Mouse (Mus musculus): ENCODE data around the gene Otud4.
"Not testable (repeated sequence)": the region's sequence is repeated elsewhere in the genome, so short reads cannot be mapped to it uniquely, and the experiment has no call there.

Gene Otud4

DNA sequence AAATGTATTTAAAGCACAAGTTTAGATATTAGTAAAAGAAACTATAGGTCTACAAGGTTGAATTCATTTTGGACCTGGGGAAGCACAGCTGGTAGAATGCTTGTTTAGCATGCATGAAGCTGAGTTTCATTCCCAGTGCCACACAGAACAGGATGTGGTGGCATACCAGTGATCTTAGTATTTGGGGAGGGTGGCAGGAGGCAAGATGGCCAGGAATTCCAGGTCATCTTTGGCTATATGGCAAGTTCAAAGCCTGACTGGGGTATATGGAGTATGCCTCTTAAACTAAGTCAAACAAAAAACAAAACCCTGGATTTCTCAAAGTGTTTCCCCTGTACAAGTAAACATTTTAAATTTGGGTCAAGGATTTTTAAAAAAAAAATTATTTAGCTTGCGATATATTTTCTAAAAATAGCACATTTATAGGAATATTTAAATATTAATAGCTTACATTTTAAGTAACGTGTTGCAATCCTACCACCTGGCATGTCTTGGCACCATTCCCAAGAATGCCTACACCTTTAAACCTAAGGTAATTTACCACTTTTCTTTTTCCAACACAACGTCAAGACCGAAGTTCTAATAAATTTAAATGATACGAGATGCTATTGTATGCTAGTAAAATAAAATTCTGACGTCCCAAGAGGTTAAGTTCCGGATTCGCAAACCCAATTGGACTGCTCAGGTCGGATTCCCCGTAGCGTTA, 1.3 kb upstream of the Otud4 start:
- DNase-seq (ENCODE audit: low spot score in 2 of 2) = no peak

DNA sequence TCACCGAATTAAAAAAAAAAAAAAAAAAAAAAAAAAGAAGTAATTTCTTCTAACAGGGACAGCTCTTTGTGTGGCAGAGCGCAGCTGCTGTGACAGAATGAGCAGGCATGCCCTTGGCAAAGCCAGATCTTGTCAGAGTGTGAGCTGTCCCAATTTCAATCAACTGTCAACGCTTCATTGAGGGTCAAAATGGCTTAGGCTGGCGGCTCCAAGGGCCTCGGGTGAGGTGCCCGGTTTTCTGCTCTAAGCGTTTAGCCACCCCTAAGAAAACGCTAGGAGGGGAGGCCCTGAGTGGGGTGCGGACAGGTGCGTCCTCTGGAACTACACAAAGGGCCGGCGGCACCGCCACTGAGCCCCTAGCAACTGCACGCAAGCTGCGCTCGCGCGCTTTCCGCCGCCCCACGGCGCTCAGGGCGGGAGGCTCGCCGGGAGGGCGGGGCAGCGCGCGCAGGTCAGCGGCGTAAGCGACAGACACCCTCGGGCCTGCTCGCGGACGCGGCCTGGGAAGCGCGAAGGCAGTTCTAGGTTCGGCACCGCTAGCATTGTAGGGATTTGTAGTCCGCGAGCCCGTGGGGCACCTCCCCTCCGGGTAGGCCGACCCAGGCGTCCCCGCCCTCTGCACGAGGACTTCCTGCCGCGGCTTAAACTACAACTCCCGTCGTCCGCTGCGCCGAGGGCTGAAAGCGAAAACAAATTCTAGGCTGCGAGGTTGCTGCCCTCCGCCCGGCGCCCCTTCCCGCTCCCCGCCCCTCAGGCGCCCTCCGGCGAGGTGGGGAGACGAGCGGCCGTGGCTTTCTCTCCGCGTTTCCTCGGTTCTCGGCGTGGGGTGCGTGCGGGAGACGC, 490 bp upstream of the Otud4 start:
- DNase-seq (ENCODE audit: low spot score in 2 of 2) = peak; percentile 95 to 98

DNA sequence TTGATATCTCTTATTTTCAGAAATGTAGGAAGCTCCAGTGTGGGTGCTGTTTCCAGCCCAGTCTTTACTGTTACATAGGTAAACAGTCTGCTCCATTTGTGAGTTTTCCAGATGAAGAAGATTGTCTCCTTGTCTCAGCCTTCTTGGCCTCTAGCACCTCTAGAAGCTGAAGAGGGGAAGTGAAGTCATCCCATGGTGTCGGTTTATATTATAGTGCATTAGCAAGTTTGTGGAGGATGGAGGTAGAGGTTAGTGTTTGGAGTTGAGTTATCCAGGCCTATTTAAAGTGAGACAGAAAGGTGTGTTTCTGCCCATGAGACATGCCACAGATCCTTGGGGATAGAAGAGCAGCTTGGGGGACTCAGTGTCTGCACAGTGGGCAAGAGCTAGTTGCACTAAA, 1.7 kb downstream of the Otud4 start:
- DNase-seq (ENCODE audit: low spot score in 2 of 2) = no peak

GRCm38 (mm10) chr8:79649569-79649968, 10.2 kb downstream of the Otud4 start:
- DNase-seq (ENCODE audit: low spot score in 2 of 2) = no peak

GRCm38 (mm10) chr8:79650158-79650814, 10.9 kb downstream of the Otud4 start:
- DNase-seq (ENCODE audit: low spot score in 2 of 2) = peak; percentile 28 to 66

DNA sequence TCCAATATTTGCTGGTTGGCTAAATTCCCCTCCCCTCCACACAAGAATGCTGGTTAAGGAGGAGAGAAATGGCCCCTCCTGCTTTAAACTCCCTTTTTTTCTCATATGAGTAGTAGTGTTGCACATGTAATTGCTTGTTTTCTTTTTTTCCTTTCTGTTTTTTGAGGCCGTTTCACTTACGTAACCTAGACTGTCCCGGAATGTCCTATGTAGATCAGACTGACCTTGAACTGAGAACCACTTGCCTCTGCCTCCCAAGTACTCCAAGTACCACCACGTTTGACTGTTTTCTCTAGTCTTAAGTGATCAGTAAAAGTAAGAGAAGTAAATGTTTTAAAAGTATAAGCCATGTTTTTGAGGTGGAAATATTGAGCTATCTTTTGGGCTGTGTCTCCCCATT, 14.3 kb downstream of the Otud4 start:
- no peak for DNase-seq (ENCODE audit: low spot score in 2 of 2)

- not testable (repeated sequence) for DNase-seq (ENCODE audit: low spot score in 2 of 2)
Measured at GRCm38 (mm10) chr8:79658715-79659114, 19.3 kb downstream of the Otud4 start.

DNA sequence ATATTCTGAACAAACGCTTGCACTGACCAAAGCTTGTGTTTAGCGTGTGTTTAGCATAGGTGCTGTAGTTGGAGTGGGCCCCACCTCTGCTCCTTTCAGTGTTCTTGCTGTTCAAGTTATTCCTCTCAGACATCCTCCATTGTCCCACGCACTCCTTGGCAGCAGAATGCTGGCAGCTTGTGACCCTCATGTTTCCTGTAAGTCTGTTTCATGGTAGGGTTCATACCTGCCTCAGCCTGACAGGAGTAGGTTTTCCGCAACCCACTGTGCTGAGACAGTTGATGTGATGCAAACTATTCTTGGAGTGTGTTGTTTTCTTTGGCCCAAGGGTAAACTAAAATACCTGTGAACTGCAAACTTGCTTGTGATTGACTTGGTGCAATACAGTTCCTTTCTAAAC, 37.0 kb downstream of the Otud4 start:
- no peak for DNase-seq (ENCODE audit: low spot score in 2 of 2)

DNA sequence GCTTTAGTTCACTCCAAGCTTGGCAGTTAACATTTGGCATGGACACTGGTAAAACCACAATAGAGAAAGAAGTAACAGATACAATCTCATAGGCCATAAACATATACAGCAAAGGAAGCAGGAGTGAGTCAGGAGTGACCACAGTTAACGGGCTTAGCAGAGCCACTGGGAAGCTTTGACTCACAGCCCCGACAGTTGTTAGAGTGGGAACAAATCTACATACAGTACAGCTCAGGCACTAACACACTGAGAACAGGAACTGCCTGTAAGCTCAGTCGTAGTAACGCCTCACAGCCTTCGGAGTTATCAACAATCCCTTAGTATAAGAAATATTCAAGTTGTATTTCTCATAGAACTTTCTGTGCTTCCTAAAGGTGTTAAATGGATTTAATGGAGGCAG, 39.6 kb downstream of the Otud4 start:
- no peak for DNase-seq (ENCODE audit: low spot score in 2 of 2)

DNA sequence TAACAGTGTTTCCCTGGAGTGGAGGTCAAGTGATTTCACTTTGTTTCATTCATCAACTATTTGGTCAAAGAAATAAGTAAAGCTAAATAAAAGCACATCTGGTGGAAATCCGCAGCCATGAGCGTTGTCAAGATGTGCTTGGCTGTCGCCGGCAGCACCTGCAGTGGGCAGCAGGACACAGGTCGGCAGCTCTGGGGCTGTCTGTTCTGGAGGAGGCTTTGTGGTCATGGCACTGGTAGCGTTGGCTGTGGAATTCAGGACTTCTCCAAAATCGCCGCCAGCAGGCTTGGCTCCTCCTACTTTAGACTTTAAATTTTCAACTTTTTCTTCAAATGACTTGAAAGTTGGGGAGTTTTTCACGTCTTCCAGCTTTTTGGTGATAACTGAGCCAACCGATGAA, 40.7 kb downstream of the Otud4 start:
- not testable (repeated sequence) for DNase-seq (ENCODE audit: low spot score in 2 of 2)

DNA sequence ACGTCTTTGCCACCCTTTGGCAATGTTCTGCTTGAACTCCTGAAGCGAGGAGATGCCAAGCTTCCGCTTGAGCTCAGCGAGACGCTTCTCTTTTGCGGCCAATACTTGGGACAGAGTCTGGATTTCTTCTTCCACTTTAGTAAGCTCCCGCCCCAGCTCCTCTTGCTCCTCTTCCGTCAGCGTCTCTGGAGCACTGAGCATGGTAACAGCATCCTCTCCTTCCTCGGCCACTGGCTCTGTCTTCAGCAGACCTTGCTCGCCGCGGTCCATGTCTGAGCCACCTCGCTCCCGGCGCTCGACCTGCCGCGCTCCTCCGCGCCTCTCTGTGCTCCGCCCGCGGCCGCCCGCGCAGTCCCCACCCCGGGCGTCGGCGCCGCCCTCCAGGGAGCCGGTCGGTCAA, 41.1 kb downstream of the Otud4 start:
- peak; percentile 22 to 37 for DNase-seq (ENCODE audit: low spot score in 2 of 2)

- DNase-seq (ENCODE audit: low spot score in 2 of 2) = no peak
Measured at GRCm38 (mm10) chr8:79680965-79681364, 41.5 kb downstream of the Otud4 start.

GRCm38 (mm10) chr8:79685927-79686326, 46.5 kb downstream of the Otud4 start:
- DNase-seq (ENCODE audit: low spot score in 2 of 2) = not testable (repeated sequence)

DNA sequence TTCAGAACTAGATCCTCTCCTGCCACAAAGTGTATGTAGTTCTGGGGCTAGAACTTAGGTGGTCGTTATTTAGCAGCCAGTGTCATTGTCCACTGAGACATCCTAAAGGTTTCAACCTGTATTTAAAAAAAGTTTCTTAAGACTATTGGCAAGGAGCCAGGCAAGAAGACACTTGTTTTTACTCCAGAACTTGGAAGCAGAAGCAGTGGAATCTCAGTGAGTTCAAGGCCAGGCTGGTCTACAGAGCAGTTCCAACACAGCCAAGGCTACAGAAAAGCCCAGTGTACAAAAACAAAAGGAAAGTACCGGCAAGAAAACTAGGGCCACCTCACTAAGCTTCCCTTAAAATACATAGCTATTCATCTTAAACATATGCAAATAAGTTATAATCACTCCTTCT, 53.1 kb downstream of the Otud4 start:
- no peak for DNase-seq (ENCODE audit: low spot score in 2 of 2)

GRCm38 (mm10) chr8:79706687-79707086, 67.3 kb downstream of the Otud4 start:
- DNase-seq (ENCODE audit: low spot score in 2 of 2) = no peak

DNA sequence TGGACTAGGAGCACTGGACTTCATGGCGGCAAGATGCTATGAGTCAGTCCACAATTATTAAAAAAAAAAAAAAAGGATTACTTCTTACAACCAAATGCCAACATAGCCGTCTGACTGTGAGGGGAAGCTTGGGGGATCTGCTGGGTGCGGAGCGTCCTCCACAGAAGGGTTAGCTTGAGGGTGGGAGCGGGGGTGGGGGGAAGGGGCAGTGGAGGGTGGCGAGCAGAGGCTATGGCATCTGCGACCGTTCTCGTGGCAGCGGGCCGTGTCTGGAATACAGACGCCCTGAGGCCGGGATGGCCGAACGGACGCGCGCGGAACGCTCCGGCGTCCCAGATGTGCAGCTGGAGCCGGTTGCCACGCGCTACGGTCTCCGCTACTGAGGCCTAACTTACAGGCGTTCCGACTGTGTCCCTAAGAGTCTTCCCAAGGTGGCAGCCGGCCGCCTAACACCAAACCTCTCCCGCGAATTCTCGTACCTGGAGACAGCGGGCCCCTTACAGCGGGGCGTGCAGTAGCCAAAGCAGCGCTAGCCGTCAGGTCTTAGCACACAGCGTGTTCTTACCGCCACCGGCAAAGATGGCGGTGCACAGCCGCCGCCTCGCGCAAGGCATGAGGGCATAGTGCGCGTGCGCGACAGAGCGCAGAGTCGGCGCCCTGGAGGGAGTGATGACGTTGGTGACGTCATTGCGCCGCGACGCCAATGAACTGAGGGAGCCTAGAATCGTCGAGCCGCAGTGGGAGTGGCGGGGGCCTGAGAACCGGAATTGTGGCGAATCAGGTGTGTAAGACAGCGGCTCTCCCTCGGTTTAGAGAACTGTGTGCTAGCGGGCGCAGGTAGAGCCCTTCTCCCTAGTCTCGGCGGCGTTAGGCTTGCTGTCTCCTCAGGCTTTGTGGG, 71.9 kb downstream of the Otud4 start, which contains the start of the genes Abce1 and Anapc10:
Abce1 (minus strand) TSS at position 677 of the 898 bp plus-strand sequence.
Anapc10 (plus strand) TSS at position 757 of the 898 bp plus-strand sequence.
- peak; percentile 96 to 99 for DNase-seq (ENCODE audit: low spot score in 2 of 2)

DNA sequence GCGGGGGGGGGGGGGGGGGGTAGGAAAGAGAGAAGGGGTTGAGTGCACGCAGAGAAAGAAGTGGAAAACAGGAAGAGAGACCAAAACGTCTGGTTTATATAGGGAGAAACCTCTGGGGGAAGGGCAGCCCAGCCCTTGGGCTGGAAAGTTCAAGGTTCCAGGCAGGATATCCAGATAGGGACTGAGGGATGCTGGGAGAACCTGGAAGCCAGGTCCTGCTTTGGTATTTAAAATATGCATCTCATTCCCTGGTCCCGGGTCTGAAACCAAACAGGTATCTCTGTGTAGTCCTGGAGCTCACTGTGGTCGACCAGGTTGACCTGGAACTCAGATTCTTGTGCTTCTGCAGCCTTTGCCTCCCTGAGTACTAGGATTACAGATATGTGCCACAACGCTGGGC, 73.3 kb downstream of the Otud4 start:
- no peak for DNase-seq (ENCODE audit: low spot score in 2 of 2)

- DNase-seq (ENCODE audit: low spot score in 2 of 2) = no peak
Measured at GRCm38 (mm10) chr8:79721537-79721936, 82.1 kb downstream of the Otud4 start.

- DNase-seq (ENCODE audit: low spot score in 2 of 2) = no peak
Measured at GRCm38 (mm10) chr8:79723308-79723707, 83.9 kb downstream of the Otud4 start.

DNA sequence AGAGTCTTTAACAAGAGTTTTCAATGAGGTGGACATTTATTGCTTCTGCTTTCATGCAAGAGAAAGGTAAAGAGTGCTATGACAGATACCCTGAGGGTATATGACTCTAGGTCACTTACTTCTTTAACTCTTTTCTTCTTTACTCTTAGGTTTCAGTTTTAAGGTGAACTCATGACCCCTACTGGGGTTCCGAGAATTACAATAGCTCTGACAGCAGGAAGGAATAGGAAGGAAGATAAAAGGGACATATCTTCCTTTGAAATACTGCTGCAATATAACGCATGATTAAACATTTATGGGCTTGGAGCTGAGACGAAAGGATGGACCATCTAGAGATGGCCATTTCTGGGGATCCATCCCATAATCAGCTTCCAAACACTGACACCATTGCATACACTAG, 85.2 kb downstream of the Otud4 start:
- DNase-seq (ENCODE audit: low spot score in 2 of 2) = no peak
